ENCODE assay signal across 8 mouse cellular contexts in the genomic region with DNA sequence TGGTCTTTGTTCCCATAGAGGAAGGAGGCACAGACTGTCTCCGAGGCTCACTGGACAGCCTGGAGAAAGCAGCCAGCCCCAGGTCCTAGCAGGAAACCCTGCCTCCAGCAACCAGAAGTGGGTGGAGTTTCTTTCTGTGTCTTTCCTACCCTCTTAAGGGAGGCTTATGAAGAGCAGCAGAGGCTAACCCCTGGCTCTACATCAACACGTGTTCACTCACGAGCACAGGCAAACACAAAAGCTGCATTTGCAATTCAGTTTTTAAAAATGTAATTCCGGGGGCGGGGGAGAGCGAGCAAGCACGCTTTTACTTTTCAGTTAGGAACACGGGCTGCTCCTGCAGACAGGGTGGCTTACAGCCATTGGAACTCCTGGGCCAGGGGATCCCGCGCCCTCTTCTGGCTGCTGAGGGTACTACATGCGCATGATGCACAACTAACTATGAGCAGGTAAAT. TPM values are rescaled to one million over a fixed set of nuclear protein-coding genes. Genes with fewer than 3 reads are reported as not detected.
DNase-seq lines count a peak whose midpoint lies in the region; ATAC-seq lines count a peak whose summit lies in the region.

No protein-coding gene starts in this region.

- no peaks in the 10 kb centered on the region for H3K27me3 ChIP-seq in intestine, embryonic 15.5 days (replicated peaks)

- no peaks in the 10 kb centered on the region for H3K9me3 ChIP-seq in intestine, embryonic 15.5 days

- H3K4me3 ChIP-seq in intestine, embryonic 15.5 days (replicated peaks): peak overlapping the region; percentile 31

- intact Hi-C loops in gastrocnemius, postnatal 36 days (cut with DNase I): loop anchor here (1.0 kb wide), 1 partner anchor 18 kb away; no protein-coding TSS in a partner anchor
- intact Hi-C loops in left cerebral cortex, postnatal 25 days (cut with DNase I): no loop called here

- peaks cover 11% of the 10 kb centered on the region for H3K4me1 ChIP-seq in intestine, embryonic 15.5 days (replicated peaks)

- peak overlapping the region; percentile 15; the same call in 1 of the 2 replicates for H3K9ac ChIP-seq in intestine, embryonic 15.5 days

- H3K27ac ChIP-seq in intestine, embryonic 15.5 days: peak overlapping the region; percentile 49; the same call in 1 of the 2 replicates

- no peaks in the 10 kb centered on the region for H3K36me3 ChIP-seq in intestine, embryonic 15.5 days

- H3K4me2 ChIP-seq in intestine, embryonic 15.5 days (replicated peaks): peak overlapping the region; percentile 60

- WGBS in intestine, embryonic 15.5 days: 2% methylated on average over 11 of the region's 11 CpGs

- DNase-seq in adrenal gland, adult 2 months: peak; percentile 86
- peak; percentile 93 for DNase-seq in embryo, embryonic 9.5 days (ENCODE audit: extremely low spot score)
- peak; percentile 88 to 92 for DNase-seq in gastrocnemius, postnatal 36 days
- peak; percentile 85 to 93 for DNase-seq in left cerebral cortex, postnatal 25 days (ENCODE audit: low spot score in 2 of 2)
- peak; percentile 95 for DNase-seq in right cerebral cortex, postnatal 4 days
- peak; percentile 78 for DNase-seq in yolk sac, embryonic 10.5 days (ENCODE audit: low spot score)

- ATAC-seq in intestine, embryonic 15.5 days: peak; percentile 65
- peak; percentile 60 for ATAC-seq in megakaryocyte-erythroid progenitor cell, adult 5-6 weeks (replicated peaks; ENCODE audit: low FRiP score, low TSS enrichment, poor library complexity, severe bottlenecking)

RNA-seq across cellular contexts. Expression of gene St6galnac6, which starts 3.1 kb away (rescaled TPM):
- total RNA-seq in adrenal gland, adult 2 months (2021): 10 to 100 TPM; 55.2 to 55.6 TPM
- 115 and 122 TPM in 2 replicates for polyA plus RNA-seq in adrenal gland, adult 2 months (2012; rRNA removed)
- 10 to 100 TPM; 34.9 to 46.5 TPM for total RNA-seq in gastrocnemius, postnatal 36 days (2021)
- 14.0 and 15.7 TPM in 2 replicates for polyA plus RNA-seq in intestine, embryonic 15.5 days (2015; fragmentation: Nextera tagmentation; extraction: Ambion mirVana)
- total RNA-seq in left cerebral cortex, postnatal 25 days (2021): 100 to 1,000 TPM; 112 to 117 TPM
- 13.8 and 19.1 TPM in 2 replicates for total RNA-seq in megakaryocyte-erythroid progenitor cell, adult 5-6 weeks (2014; fragmentation: Nextera tagmentation)
- 6.5 and 12.9 TPM in 2 replicates for total RNA-seq in megakaryocyte-erythroid progenitor cell, adult 5-6 weeks (2017)

RNA-seq across cellular contexts. Expression of gene St6galnac4, which starts 15.7 kb away (rescaled TPM):
- total RNA-seq in adrenal gland, adult 2 months (2021): 10 to 100 TPM in 1 of 2 experiments, 1 to 10 TPM in 1; 5.6 to 14.5 TPM
- polyA plus RNA-seq in adrenal gland, adult 2 months (2012; rRNA removed): 15.4 and 18.5 TPM in 2 replicates
- total RNA-seq in gastrocnemius, postnatal 36 days (2021): 10 to 100 TPM; 14.1 to 21.7 TPM
- polyA plus RNA-seq in intestine, embryonic 15.5 days (2015; fragmentation: Nextera tagmentation; extraction: Ambion mirVana): 16.4 and 18.8 TPM in 2 replicates
- total RNA-seq in left cerebral cortex, postnatal 25 days (2021): 10 to 100 TPM; 40.1 to 41.1 TPM
- 21.5 and 29.8 TPM in 2 replicates for total RNA-seq in megakaryocyte-erythroid progenitor cell, adult 5-6 weeks (2014; fragmentation: Nextera tagmentation)
- 22.3 and 22.7 TPM in 2 replicates for total RNA-seq in megakaryocyte-erythroid progenitor cell, adult 5-6 weeks (2017)

RNA-seq across cellular contexts. Expression of gene Ak1, which starts 18.9 kb away (rescaled TPM):
- 10 to 100 TPM; 40.6 to 59.0 TPM for total RNA-seq in adrenal gland, adult 2 months (2021)
- polyA plus RNA-seq in adrenal gland, adult 2 months (2012; rRNA removed): 66.6 and 67.7 TPM in 2 replicates
- total RNA-seq in gastrocnemius, postnatal 36 days (2021): 1,000 to 10,000 TPM; 1,818 to 2,240 TPM
- polyA plus RNA-seq in intestine, embryonic 15.5 days (2015; fragmentation: Nextera tagmentation; extraction: Ambion mirVana): 19.2 and 19.6 TPM in 2 replicates
- 100 to 1,000 TPM; 157 to 159 TPM for total RNA-seq in left cerebral cortex, postnatal 25 days (2021)
- 1.7 and 2.4 TPM in 2 replicates for total RNA-seq in megakaryocyte-erythroid progenitor cell, adult 5-6 weeks (2014; fragmentation: Nextera tagmentation)
- total RNA-seq in megakaryocyte-erythroid progenitor cell, adult 5-6 weeks (2017): 1.2 and 8.0 TPM in 2 replicates

RNA-seq across cellular contexts. Expression of gene 9430097D07Rik, which starts 27.1 kb away (rescaled TPM):
- total RNA-seq in adrenal gland, adult 2 months (2021): not detected
- not detected in 2 replicates for polyA plus RNA-seq in adrenal gland, adult 2 months (2012; rRNA removed)
- total RNA-seq in gastrocnemius, postnatal 36 days (2021): not detected
- not detected in 2 replicates for polyA plus RNA-seq in intestine, embryonic 15.5 days (2015; fragmentation: Nextera tagmentation; extraction: Ambion mirVana)
- under 1 TPM; 0.80 to 0.94 TPM for total RNA-seq in left cerebral cortex, postnatal 25 days (2021)
- total RNA-seq in megakaryocyte-erythroid progenitor cell, adult 5-6 weeks (2014; fragmentation: Nextera tagmentation): not detected in 2 replicates
- 0.75 TPM in 1 of 2 replicates, not detected in the other for total RNA-seq in megakaryocyte-erythroid progenitor cell, adult 5-6 weeks (2017)

RNA-seq across cellular contexts. Expression of gene Pip5kl1, which starts 28.0 kb away (rescaled TPM):
- total RNA-seq in adrenal gland, adult 2 months (2021): under 1 TPM in 1 of 2 experiments, not detected in 1; 0.29 TPM
- polyA plus RNA-seq in adrenal gland, adult 2 months (2012; rRNA removed): 0.10 TPM in 1 of 2 replicates, not detected in the other
- total RNA-seq in gastrocnemius, postnatal 36 days (2021): not detected
- 0.56 and 0.69 TPM in 2 replicates for polyA plus RNA-seq in intestine, embryonic 15.5 days (2015; fragmentation: Nextera tagmentation; extraction: Ambion mirVana)
- total RNA-seq in left cerebral cortex, postnatal 25 days (2021): 1 to 10 TPM; 7.5 to 8.3 TPM
- not detected in 2 replicates for total RNA-seq in megakaryocyte-erythroid progenitor cell, adult 5-6 weeks (2014; fragmentation: Nextera tagmentation)
- 0.23 TPM in 1 of 2 replicates, not detected in the other for total RNA-seq in megakaryocyte-erythroid progenitor cell, adult 5-6 weeks (2017)

Comparison
In these comparisons a context has a peak if more than half of its experiments do, and no peak if none do; other contexts are left out.
1. Peak in every context shown above with its lines: DNase-seq, ATAC-seq, H3K4me3 ChIP-seq and H3K27ac ChIP-seq.
2. RNA of gene Ak1, which starts 18.9 kb away (total RNA-seq): 1,818 to 2,240 TPM in gastrocnemius, postnatal 36 days, 157 to 159 TPM in left cerebral cortex, postnatal 25 days and 40.6 to 59.0 TPM in adrenal gland, adult 2 months; 1.2 to 8.0 TPM in megakaryocyte-erythroid progenitor cell, adult 5-6 weeks; every median in the first group is over 4 times any median in the second.